Mouse (Mus musculus) megakaryocyte, embryonic 14.5 days (primary cell): ENCODE data around the gene Il27.

Experiments
- FLI1 ChIP-seq: IDR thresholded peaks from 2 replicates; pipeline ENCODE4 v1.6.1; 2012; ENCODE audit warnings: low read length, inconsistent platforms, mixed read lengths
- GATA1 ChIP-seq: IDR thresholded peaks from 3 replicates; pipeline ENCODE4 v1.6.1; 2012; ENCODE audit warnings: mixed read lengths, low read length, inconsistent platforms, borderline replicate concordance

DNA sequence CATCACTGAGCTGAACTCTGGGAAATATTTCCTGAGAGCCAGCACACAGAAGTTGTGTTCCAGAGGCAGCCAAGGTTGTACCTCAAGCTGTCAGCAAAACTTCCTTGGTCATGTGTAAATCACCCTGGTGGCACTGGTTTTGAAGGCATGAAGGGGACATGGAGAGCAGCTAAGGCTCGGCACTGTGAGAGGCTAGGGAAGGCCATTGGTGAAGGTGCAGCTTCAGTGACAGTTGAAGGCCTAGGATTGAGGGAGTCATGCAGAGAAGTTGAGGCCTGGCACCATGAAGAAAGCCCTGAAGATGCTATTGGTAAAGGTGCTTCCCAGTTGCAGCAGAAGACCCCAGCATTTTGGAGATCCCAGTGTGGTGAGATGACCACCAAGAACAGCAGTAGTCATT, 53.1 kb downstream of the Il27 start:
- TF ChIP-seq GATA1, result no peak
- no peak for TF ChIP-seq FLI1
